Mouse (Mus musculus): Measurements from ENCODE around the gene Erfe. TPM values are rescaled to one million over a fixed set of nuclear protein-coding genes. Genes with fewer than 3 reads are reported as not detected.

Gene Erfe
- polyA plus RNA-seq, 1 experiment = 2.2 TPM

DNA sequence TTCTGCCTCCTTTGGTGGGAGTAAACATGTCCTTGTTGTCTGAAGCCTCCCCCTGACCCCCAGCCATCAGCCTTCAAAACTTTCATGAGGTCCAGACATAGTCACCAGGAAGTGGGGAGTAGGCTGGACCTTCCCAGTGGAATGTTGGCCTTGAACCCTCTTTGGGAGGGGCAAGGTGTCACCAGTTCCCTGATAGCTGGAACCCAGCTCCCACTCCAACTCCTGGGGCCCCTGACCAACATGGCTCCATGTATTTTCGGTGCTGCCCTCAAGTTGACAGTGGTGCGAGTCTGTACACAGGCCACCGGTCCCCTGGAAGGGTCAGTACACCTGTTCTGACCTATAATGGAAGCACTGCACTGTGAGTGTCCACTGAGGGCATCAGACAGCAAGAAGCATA is 1.1 kb downstream of the Erfe start:
- Histone ChIP-seq H3K9me3 (ENCODE audit: control insufficient read depth, low read length) (peaks cover 6% of the 10 kb centered on the region), H3K4me3 (replicated peaks) (peak overlapping the region; percentile 84), H3K4me1 (ENCODE audit: control insufficient read depth) (peaks cover 70% of the 10 kb centered on the region), H3K27me3 (ENCODE audit: control insufficient read depth) (no peaks in the 10 kb centered on the region; the same call in none of the 2 replicates), H3K36me3 (ENCODE audit: control insufficient read depth) (peaks cover 53% of the 10 kb centered on the region)
- no peak for TF ChIP-seq GATA1 (IDR thresholded peaks at IDR 0.05; ENCODE audit: low read length)
- TF ChIP-seq TAL1 (IDR thresholded peaks at IDR 0.05; ENCODE audit: low read length) = no peak

DNA sequence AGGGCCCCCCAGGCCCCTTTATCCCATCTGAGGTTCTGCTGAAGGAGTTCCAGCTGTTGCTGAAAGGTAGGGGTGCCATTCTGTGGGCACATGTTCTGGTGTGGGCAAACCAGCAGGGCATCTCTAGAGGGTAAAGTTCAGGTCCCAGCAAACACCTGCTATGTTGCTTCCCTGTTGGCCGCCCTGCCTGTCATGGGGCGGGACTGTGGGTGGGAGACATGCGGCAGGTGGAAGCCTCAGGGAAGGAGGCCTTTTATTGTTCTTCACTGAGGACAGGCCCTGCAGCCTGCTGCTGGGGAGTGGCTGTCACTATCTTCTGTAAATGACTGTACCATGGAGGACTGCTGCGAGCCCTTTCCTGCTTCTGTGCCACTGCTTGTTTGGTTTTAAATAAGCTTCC is 3.2 kb downstream of the Erfe start:
- peaks cover 91% of the 10 kb centered on the region for H3K4me1 ChIP-seq (ENCODE audit: control insufficient read depth)
- peaks cover 74% of the 10 kb centered on the region for H3K36me3 ChIP-seq (ENCODE audit: control insufficient read depth)
- H3K27me3 ChIP-seq (ENCODE audit: control insufficient read depth) = no peaks in the 10 kb centered on the region; the same call in 1 of the 2 replicates
- peaks cover 4% of the 10 kb centered on the region; the same call in 1 of the 2 replicates for H3K9me3 ChIP-seq (ENCODE audit: control insufficient read depth, low read length)
- no peak overlapping the region for H3K4me3 ChIP-seq (replicated peaks)
- TF ChIP-seq GATA1 (IDR thresholded peaks at IDR 0.05; ENCODE audit: low read length) (no peak), TAL1 (IDR thresholded peaks at IDR 0.05; ENCODE audit: low read length) (no peak)

DNA sequence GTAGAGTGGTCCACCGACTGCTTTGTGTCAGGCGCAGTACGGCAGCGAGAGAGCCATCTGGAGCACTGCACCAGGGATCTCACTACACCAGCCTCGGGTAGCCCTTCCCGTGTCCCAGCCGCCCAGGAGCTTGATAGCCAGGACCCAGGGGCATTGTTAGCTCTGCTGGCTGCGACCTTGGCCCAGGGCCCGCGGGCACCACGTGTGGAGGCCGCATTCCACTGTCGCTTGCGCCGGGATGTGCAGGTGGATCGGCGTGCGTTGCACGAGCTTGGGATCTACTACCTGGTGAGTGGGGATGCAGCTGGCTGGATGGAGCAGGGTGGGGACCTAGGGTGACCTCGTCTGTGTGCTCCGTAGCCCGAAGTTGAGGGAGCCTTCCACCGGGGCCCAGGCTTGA is 3.8 kb downstream of the Erfe start:
- no peaks in the 10 kb centered on the region; the same call in 1 of the 2 replicates for H3K27me3 ChIP-seq (ENCODE audit: control insufficient read depth)
- no peak overlapping the region for H3K4me3 ChIP-seq (replicated peaks)
- H3K9me3 ChIP-seq (ENCODE audit: control insufficient read depth, low read length) = no peaks in the 10 kb centered on the region
- peaks cover 81% of the 10 kb centered on the region for H3K36me3 ChIP-seq (ENCODE audit: control insufficient read depth)
- H3K4me1 ChIP-seq (ENCODE audit: control insufficient read depth) = peaks cover 97% of the 10 kb centered on the region
- TF ChIP-seq TAL1 (IDR thresholded peaks at IDR 0.05; ENCODE audit: low read length) (no peak), GATA1 (IDR thresholded peaks at IDR 0.05; ENCODE audit: low read length) (no peak)

DNA sequence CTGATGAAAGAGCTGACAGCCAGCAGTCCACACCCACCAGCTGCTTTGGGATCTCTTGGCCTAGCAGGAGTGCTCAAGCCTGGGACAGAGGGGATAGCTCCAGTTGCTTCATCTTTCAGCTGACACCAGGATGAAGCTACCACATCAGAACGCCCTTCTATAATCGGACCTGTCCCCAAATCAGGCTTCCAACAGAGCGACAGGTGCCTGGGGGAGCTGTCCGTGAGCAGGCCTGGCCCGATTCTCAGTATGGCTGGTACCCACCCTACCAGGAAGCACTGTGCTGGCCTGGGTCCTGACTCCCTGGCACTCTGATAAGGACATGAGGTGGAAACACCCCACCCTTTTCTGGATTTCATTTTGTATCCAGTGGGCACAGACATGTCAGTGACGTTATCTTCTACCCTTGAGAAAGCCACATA is 7.2 kb downstream of the Erfe start:
- peak; percentile 58 for TF ChIP-seq GATA1 (IDR thresholded peaks at IDR 0.05; ENCODE audit: low read length)
- peak; percentile 37; the same call in 1 of the 3 replicates for TF ChIP-seq TAL1 (IDR thresholded peaks at IDR 0.05; ENCODE audit: low read length)
- no peaks in the 10 kb centered on the region for H3K9me3 ChIP-seq (ENCODE audit: control insufficient read depth, low read length)
- H3K36me3 ChIP-seq (ENCODE audit: control insufficient read depth) = peaks cover 100% of the 10 kb centered on the region
- H3K4me1 ChIP-seq (ENCODE audit: control insufficient read depth) = peaks cover 72% of the 10 kb centered on the region
- H3K27me3 ChIP-seq (ENCODE audit: control insufficient read depth) = no peaks in the 10 kb centered on the region
- no peak overlapping the region for H3K4me3 ChIP-seq (replicated peaks)

DNA sequence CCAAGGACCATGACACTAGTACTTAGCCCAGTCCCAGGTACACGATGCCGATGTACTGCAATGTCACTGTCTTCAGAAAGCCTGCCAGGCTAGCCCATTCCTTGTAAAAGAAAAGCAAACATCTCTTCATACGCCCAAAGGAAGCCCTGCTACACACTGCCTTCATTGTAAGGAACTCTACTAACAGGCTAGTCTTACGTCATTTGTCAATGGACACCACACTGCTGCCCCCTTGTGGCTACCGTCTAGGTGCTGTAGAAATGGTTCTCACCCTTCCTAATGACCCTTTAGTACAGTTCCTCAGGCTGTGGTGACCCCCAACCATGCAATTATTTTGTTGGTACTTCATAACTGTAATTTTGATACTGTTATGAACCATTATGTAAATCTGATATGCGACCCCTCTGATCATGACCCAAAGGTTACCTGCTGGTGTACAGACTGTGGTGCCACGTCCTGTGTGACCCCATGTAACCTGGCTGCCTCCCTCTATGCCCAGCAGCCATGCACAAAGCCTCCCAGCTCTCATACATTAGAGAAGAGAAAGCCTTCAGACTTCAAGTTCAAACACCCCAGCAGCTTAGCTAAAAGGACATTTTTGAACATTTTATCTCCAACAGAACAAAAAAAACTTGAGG is 14.3 kb downstream of the Erfe start:
- no peaks in the 10 kb centered on the region for H3K27me3 ChIP-seq (ENCODE audit: control insufficient read depth)
- peaks cover 96% of the 10 kb centered on the region for H3K36me3 ChIP-seq (ENCODE audit: control insufficient read depth)
- H3K4me1 ChIP-seq (ENCODE audit: control insufficient read depth) = peaks cover 7% of the 10 kb centered on the region
- no peak overlapping the region for H3K4me3 ChIP-seq (replicated peaks)
- no peaks in the 10 kb centered on the region for H3K9me3 ChIP-seq (ENCODE audit: control insufficient read depth, low read length)
- TF ChIP-seq GATA1 (IDR thresholded peaks at IDR 0.05; ENCODE audit: low read length) (no peak), TAL1 (IDR thresholded peaks at IDR 0.05; ENCODE audit: low read length) (no peak)

DNA sequence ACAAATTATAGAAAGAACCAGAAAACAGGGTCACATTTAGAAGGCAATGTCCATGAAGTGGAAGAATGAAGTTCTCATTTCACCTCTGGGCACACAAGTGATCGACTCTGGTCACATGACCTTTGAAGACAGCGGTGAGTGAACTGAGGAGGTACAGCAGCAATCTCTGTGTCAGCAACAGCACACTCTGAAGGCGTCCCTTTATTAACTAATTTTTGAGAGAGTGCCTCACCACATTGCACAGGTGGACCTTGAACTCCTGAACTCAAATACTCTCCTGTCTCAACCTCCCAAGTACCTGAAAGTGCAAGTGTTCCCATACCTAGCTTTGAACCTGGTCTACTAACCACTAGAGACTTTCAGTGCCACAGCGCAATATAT is 14.9 kb downstream of the Erfe start:
- H3K4me1 ChIP-seq (ENCODE audit: control insufficient read depth) = peaks cover 3% of the 10 kb centered on the region; the same call in 1 of the 2 replicates
- no peaks in the 10 kb centered on the region for H3K27me3 ChIP-seq (ENCODE audit: control insufficient read depth)
- TF ChIP-seq TAL1 (IDR thresholded peaks at IDR 0.05; ENCODE audit: low read length) (no peak), GATA1 (IDR thresholded peaks at IDR 0.05; ENCODE audit: low read length) (no peak)
- H3K36me3 ChIP-seq (ENCODE audit: control insufficient read depth) = peaks cover 95% of the 10 kb centered on the region
- no peaks in the 10 kb centered on the region for H3K9me3 ChIP-seq (ENCODE audit: control insufficient read depth, low read length)
- H3K4me3 ChIP-seq (replicated peaks) = no peak overlapping the region

DNA sequence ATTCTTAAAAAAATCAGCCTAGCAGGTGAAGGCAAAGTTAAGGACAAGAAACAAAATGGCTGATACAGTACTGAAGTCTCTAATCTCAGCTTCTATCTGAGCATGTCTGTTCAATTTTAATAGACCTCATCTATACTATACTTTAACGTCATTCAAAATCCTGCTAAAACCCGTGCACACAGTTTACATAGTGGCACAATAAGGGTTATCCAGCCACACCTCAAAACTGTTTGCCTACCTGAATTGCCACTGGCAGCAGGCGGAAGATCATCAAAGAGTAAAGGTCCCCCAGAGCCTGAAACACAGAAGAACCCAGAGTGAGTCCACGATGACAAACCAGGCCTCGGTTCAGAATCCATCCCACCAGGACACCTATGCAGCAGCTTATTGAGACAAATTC is 24.1 kb downstream of the Erfe start:
- H3K36me3 ChIP-seq (ENCODE audit: control insufficient read depth) = peaks cover 97% of the 10 kb centered on the region
- no peak for TF ChIP-seq GATA1 (IDR thresholded peaks at IDR 0.05; ENCODE audit: low read length)
- TF ChIP-seq TAL1 (IDR thresholded peaks at IDR 0.05; ENCODE audit: low read length) = no peak

DNA sequence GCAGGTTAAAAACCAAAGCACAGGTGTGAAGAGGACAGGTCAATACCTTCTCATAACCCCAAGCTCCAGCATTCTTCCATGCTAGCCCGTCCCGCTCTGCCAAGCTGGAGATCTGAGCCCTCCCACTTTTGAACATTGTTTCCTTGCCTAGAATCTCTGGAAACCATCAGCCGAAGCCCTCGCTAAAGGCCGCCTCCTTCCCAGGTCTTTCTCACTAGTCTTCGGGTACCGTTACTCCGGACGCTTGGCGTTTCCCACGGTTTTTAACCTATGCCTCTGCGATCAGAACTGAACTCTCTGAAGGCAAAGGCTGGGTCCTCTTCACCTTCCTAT is 31.7 kb downstream of the Erfe start:
- Histone ChIP-seq H3K9me3 (ENCODE audit: control insufficient read depth, low read length) (no peaks in the 10 kb centered on the region), H3K4me3 (replicated peaks) (peak overlapping the region; percentile 85), H3K36me3 (ENCODE audit: control insufficient read depth) (peaks cover 48% of the 10 kb centered on the region), H3K27me3 (ENCODE audit: control insufficient read depth) (peaks cover 4% of the 10 kb centered on the region), H3K4me1 (ENCODE audit: control insufficient read depth) (peaks cover 36% of the 10 kb centered on the region)
- no peak for TF ChIP-seq TAL1 (IDR thresholded peaks at IDR 0.05; ENCODE audit: low read length)
- no peak for TF ChIP-seq GATA1 (IDR thresholded peaks at IDR 0.05; ENCODE audit: low read length)

More for the DNA sequence above, 24.1 kb downstream of the Erfe start:
- Histone ChIP-seq H3K4me3 (replicated peaks) (no peak overlapping the region), H3K4me1 (ENCODE audit: control insufficient read depth) (peaks cover 7% of the 10 kb centered on the region), H3K27me3 (ENCODE audit: control insufficient read depth) (no peaks in the 10 kb centered on the region), H3K9me3 (ENCODE audit: control insufficient read depth, low read length) (no peaks in the 10 kb centered on the region)

DNA sequence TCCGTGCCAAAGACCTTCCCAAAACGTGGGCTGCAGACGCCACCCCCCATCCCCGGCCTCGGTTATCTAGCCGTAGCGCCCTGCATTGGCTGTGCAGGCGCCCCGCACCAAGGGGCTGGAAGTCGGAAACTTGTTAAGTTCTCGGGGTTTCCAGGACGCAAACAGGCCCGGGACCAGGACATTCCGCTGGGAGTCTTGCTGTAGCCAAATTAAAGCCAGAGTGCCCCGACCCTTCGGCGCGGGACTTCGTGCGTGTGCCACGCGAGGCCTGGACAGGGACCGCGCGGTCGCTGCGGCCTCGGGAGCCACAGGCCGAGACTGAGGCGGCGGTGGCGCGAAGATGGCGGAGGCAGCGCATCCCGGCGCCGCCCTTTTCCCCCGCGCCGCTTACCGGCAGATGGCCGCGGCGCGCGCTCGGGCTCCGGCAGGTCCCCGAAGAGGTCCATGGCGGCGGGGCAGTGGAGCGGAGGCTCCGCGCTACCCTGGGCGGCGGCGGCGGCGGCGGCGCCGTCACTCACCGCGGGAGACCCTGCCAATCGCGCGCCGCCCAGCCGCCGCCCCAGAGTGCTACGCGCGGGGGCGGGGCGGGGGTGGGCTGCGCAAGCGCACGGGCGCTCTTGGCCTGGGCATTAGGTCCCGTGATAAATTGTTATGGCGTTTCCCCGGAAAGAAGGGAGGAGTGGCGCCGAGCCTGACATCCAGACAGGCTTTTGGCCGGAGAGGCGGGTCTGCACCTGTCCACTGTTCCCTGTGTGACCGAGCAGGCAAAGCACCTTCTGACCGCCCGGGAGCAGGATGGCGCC is 32.2 kb downstream of the Erfe start, which contains the start of gene Ilkap:
Ilkap (minus strand) TSS at position 556 of the 803 bp plus-strand sequence.
- H3K27me3 ChIP-seq (ENCODE audit: control insufficient read depth) = peaks cover 4% of the 10 kb centered on the region
- no peak for TF ChIP-seq TAL1 (IDR thresholded peaks at IDR 0.05; ENCODE audit: low read length)
- no peak for TF ChIP-seq GATA1 (IDR thresholded peaks at IDR 0.05; ENCODE audit: low read length)
- H3K36me3 ChIP-seq (ENCODE audit: control insufficient read depth) = peaks cover 43% of the 10 kb centered on the region
- peak within 1 kb of the TSS; percentile 85 for H3K4me3 ChIP-seq (replicated peaks)
- peaks cover 36% of the 10 kb centered on the region for H3K4me1 ChIP-seq (ENCODE audit: control insufficient read depth)
- H3K9me3 ChIP-seq (ENCODE audit: control insufficient read depth, low read length) = no peaks in the 10 kb centered on the region

Data from erythroblast, embryonic 14.5 days (primary cell).